Comparison of ENCODE assay signal across 9 mouse cellular contexts in the genomic region with DNA sequence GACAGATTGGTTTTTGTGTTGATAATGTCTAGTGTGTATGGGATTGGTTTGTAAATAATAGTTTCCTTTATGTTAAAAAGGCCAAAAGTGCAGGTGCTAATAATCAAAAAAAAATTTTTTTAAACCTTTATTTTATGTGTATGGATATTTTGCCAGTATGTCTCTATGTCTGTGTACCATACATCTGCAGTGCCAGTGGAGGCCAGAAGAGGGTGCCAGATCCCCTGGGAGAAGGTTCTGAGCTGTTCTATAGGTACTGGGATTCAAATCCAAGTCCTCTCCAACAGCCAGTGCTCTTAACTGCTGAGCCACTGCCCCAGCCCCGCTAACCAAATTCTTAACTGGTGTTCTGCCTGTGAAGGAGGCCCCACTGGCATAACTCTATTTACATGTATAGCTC. TPM values are rescaled to one million over a fixed set of nuclear protein-coding genes. Genes with fewer than 3 reads are reported as not detected.
DNase-seq lines count a peak whose midpoint lies in the region; ATAC-seq and TF ChIP-seq lines count a peak whose summit lies in the region.
"Had no signal": no experiment of that assay in that cellular context is flagged by ENCODE, and none has a peak within 500 bp of the region (broad histone marks: within the 10 kb centered on the region; RNA-seq: fewer than 3 reads in every experiment).

No protein-coding gene starts in this region.

- in situ Hi-C loops in ES-E14 (cut with MboI; ENCODE audit: low sequenced_read_pairs in 2 of 2, unreplicated experiment in 2 of 2): no loop called here

- H3K4me2 ChIP-seq in limb, embryonic 15.5 days: no peak overlapping the region
- H3K4me2 ChIP-seq: midbrain, embryonic 11.5 days had no signal

- WGBS in limb, embryonic 15.5 days: 83% methylated on average over 1 of the region's 1 CpGs

- H3K27me3 ChIP-seq in limb, embryonic 15.5 days: no peaks in the 10 kb centered on the region

- DNase-seq in heart, postnatal 4 days: peak; percentile 9
- DNase-seq in heart, postnatal 36 days: no peak
- peak; percentile 30 for DNase-seq in 3T3-L1 (ENCODE audit: low read depth, low spot score)
- peak; percentile 59 for DNase-seq in ES-E14 (ENCODE audit: low read depth, low spot score)
- no peak for DNase-seq in ovary, postnatal 14 days (ENCODE audit: low spot score)
- DNase-seq in left cerebral cortex, adult 9 months (ENCODE audit: low spot score in 2 of 2): no peak
- no peak for DNase-seq in Muller cell, postnatal 12 days (ENCODE audit: inconsistent ontology term)

- H3K4me1 ChIP-seq in ES-E14 (ENCODE audit: control insufficient read depth in 2 of 2, insufficient read depth in 2 of 2, low read length in 2 of 2, poor library complexity in 1 of 2): no peaks in the 10 kb centered on the region
- H3K4me1 ChIP-seq in limb, embryonic 15.5 days: no peaks in the 10 kb centered on the region

- no peaks in the 10 kb centered on the region for H3K9me3 ChIP-seq in ES-E14 (ENCODE audit: control insufficient read depth, insufficient read depth, low read depth, low read length)
- no peaks in the 10 kb centered on the region for H3K9me3 ChIP-seq in limb, embryonic 15.5 days

- H3K9ac ChIP-seq in ES-E14 (ENCODE audit: insufficient read depth, low read depth, low read length, poor library complexity, severe bottlenecking): no peak overlapping the region
- H3K9ac ChIP-seq in limb, embryonic 15.5 days: no peak overlapping the region

- no peak overlapping the region for H3K4me3 ChIP-seq in ES-E14 (ENCODE audit: insufficient read depth in 1 of 2, low read depth in 1 of 2, low read length in 2 of 2, poor library complexity in 1 of 2, severe bottlenecking in 1 of 2)
- H3K4me3 ChIP-seq in limb, embryonic 15.5 days: no peak overlapping the region

- ATAC-seq in limb, embryonic 15.5 days (ENCODE audit: insufficient number of reproducible peaks, low FRiP score, low TSS enrichment, low read depth): 0 out of 2 replicates have a peak, but pooled peaks have one; percentile 48

- no peaks in the 10 kb centered on the region for H3K36me3 ChIP-seq in ES-E14 (ENCODE audit: control insufficient read depth, insufficient read depth, low read length, poor library complexity, severe bottlenecking)
- no peaks in the 10 kb centered on the region for H3K36me3 ChIP-seq in limb, embryonic 15.5 days

- intact Hi-C loops in heart, postnatal 36 days (cut with DNase I): no loop called here

- H3K27ac ChIP-seq in ES-E14 (ENCODE audit: insufficient read depth, low read depth, low read length, poor library complexity, severe bottlenecking): no peak overlapping the region
- no peak overlapping the region for H3K27ac ChIP-seq in limb, embryonic 15.5 days

TF ChIP-seq in ES-E14, 5 proteins besides CTCF, POLR2A, EP300 and RAD21:
- TF ChIP-seq CHD2 (IDR thresholded peaks at IDR 0.05; ENCODE audit: low read depth, low read length): no peak
- no peak for TF ChIP-seq MAFK (IDR thresholded peaks at IDR 0.05; ENCODE audit: insufficient read depth, low read depth, low read length)
- TF ChIP-seq HCFC1 (IDR thresholded peaks at IDR 0.05; ENCODE audit: borderline replicate concordance, insufficient read depth, low read length): no peak
- peak; percentile 10; the same call in 1 of the 2 replicates for TF ChIP-seq ZC3H11A (IDR thresholded peaks at IDR 0.05; ENCODE audit: borderline replicate concordance, low read depth, low read length)
- no peak for TF ChIP-seq ZNF384 (IDR thresholded peaks at IDR 0.05; ENCODE audit: low read depth, low read length)

RNA-seq across cellular contexts. Expression of a gene that starts 14.8 kb away (rescaled TPM):
- not detected for total RNA-seq in heart, postnatal 4 days (2021)
- total RNA-seq in heart, postnatal 36 days (2021): not detected
- not detected in 2 replicates for total RNA-seq in ES-E14 (2012; rRNA removed)
- not detected in 2 replicates for polyA plus RNA-seq in limb, embryonic 15.5 days (2015; fragmentation: Nextera tagmentation; extraction: Ambion mirVana)
- polyA plus RNA-seq: midbrain, embryonic 11.5 days had no signal

RNA-seq across cellular contexts. Expression of a gene that starts 17.3 kb away (rescaled TPM):
- total RNA-seq in heart, postnatal 4 days (2021): under 1 TPM in 1 of 2 experiments, not detected in 1; 0.19 TPM
- total RNA-seq in heart, postnatal 36 days (2021): not detected
- total RNA-seq in ES-E14 (2012; rRNA removed): 0.11 and 0.54 TPM in 2 replicates
- 0.13 TPM in 1 of 2 replicates, not detected in the other for polyA plus RNA-seq in limb, embryonic 15.5 days (2015; fragmentation: Nextera tagmentation; extraction: Ambion mirVana)
- polyA plus RNA-seq: midbrain, embryonic 11.5 days had no signal

RNA-seq across cellular contexts. Expression of a gene that starts 18.5 kb away (rescaled TPM):
- not detected for total RNA-seq in heart, postnatal 4 days (2021)
- not detected for total RNA-seq in heart, postnatal 36 days (2021)
- not detected in 2 replicates for total RNA-seq in ES-E14 (2012; rRNA removed)
- not detected in 2 replicates for polyA plus RNA-seq in limb, embryonic 15.5 days (2015; fragmentation: Nextera tagmentation; extraction: Ambion mirVana)
- polyA plus RNA-seq: midbrain, embryonic 11.5 days had no signal

RNA-seq across cellular contexts. Expression of a gene that starts 44.1 kb away (rescaled TPM):
- not detected for total RNA-seq in heart, postnatal 4 days (2021)
- not detected for total RNA-seq in heart, postnatal 36 days (2021)
- total RNA-seq in ES-E14 (2012; rRNA removed): not detected in 2 replicates
- polyA plus RNA-seq in limb, embryonic 15.5 days (2015; fragmentation: Nextera tagmentation; extraction: Ambion mirVana): not detected in 2 replicates
- polyA plus RNA-seq: midbrain, embryonic 11.5 days had no signal

Comparison
In these comparisons a context has a peak if more than half of its experiments do, and no peak if none do; other contexts are left out.
1. DNase-seq: peak in heart, postnatal 4 days (single experiment), 3T3-L1 (single experiment) and ES-E14 (single experiment); none in heart, postnatal 36 days (0 of 2), ovary, postnatal 14 days (single experiment), left cerebral cortex, adult 9 months (0 of 2) and Muller cell, postnatal 12 days (single experiment).